Mouse (Mus musculus) CD4-positive, CD25-positive, alpha-beta regulatory T cell (primary cell): ENCODE measurements around the gene Gm13272. TPM values are rescaled to one million over a fixed set of nuclear protein-coding genes. Genes with fewer than 3 reads are reported as not detected.

Source experiments
- polyA plus RNA-seq: library from polyadenylated mRNA; unstranded; fragments of 100-300 nt; shearing (Covaris generic); gene quantifications from one replicate; pipeline ENCODE4 v1.2.1, GENCODE M21; 2017

Gene Gm13272
- polyA plus RNA-seq = not detected

DNA sequence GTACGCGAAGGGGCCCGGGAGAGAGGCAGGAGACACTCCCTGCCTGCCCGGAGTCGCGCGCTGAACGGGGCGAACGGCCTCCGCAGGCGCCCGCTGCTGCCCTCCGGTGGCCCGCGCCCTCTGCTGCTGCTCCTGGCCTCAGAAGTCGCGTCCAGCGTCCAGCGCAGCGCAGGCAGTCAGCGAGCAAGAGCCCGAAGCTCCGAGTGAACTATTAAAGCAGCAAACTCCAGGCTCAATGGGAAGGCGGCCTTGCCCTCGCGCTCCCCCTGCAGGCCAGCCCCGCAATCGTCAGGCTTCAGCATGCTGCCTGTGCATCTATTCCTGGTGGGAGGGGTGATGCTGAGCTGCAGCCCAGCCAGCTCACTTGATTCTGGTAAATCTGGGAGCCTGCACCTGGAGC lies at the start of gene Gm13272:
Gene Gm13272 (plus strand): TSS at position 301 of the 400 bp plus-strand sequence.

DNA sequence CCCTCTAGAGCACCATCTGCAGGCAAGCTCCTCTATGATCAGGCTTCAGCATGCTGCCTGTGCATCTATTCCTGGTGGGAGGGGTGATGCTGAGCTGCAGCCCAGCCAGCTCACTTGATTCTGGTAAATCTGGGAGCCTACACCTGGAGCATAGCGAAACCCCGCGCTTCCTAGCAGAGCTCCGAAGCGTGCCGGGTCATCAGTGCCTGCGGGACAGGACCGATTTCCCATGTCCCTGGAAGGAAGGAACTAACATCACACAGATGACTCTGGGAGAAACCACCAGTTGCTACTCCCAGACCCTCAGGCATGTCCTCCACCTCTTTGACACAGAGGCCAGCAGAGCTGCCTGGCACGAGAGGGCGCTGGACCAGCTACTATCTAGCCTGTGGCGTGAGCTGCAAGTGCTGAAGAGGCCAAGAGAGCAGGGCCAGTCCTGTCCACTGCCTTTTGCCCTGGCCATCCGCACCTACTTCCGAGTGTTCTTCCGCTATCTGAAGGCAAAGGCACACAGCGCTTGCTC lies 24.8 kb upstream of the Gm13272 start, which contains the start of gene Gm13271:
Gene Gm13271 (plus strand): TSS at position 51 of the 523 bp plus-strand sequence.

DNA sequence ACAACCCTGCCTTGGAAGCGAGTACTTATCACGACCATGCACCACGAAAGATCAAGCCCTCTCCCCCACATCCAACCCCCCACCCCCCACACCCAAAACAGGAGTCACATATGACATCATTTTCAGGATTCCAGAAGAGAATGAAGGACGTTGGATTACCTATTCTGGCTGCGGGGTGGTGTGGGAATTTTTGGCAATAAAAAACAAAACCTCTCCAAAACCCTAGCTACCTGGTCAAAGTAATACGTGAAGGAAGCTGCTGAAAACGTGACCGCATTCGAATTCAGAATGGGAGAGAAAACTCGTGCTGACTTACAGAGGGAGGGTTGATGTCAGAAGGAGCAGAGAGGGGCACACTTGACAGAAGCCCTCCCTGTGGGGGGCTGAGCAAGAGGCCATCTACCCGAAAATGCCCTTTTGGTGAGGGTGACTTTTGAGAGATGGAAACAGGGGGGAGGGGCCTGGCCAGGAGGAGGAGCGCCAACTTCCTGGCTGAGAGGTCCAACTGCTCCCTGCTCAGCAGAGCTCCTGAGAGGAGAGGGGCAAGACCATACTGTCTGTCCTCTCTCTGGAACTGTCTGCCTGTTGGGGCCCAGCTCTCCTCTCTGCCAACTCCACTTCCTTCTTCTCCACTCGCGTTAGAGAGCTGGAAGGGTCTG lies 19.9 kb upstream of the Gm13272 start, which contains the start of gene Gm13283:
Gene Gm13283 (plus strand): TSS at position 510 of the 659 bp plus-strand sequence.

DNA sequence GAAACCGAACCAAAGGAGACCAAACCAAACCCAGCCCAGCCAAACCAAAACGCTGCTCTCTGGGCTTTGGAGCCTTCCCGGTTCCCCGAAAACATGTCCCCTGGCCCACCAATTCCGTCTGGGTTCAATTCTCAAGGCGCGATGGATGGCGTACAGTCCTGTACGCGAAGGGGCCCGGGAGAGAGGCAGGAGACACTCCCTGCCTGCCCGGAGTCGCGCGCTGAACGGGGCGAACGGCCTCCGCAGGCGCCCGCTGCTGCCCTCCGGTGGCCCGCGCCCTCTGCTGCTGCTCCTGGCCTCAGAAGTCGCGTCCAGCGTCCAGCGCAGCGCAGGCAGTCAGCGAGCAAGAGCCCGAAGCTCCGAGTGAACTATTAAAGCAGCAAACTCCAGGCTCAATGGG lies 6.1 kb upstream of the Gm13272 start, which contains the start of gene Gm13290:
Gene Gm13290 (plus strand): TSS at position 301 of the 400 bp plus-strand sequence.

DNA sequence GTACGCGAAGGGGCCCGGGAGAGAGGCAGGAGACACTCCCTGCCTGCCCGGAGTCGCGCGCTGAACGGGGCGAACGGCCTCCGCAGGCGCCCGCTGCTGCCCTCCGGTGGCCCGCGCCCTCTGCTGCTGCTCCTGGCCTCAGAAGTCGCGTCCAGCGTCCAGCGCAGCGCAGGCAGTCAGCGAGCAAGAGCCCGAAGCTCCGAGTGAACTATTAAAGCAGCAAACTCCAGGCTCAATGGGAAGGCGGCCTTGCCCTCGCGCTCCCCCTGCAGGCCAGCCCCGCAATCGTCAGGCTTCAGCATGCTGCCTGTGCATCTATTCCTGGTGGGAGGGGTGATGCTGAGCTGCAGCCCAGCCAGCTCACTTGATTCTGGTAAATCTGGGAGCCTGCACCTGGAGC lies 3.0 kb upstream of the Gm13272 start, which contains the start of gene Gm13289:
Gene Gm13289 (plus strand): TSS at position 301 of the 400 bp plus-strand sequence.

DNA sequence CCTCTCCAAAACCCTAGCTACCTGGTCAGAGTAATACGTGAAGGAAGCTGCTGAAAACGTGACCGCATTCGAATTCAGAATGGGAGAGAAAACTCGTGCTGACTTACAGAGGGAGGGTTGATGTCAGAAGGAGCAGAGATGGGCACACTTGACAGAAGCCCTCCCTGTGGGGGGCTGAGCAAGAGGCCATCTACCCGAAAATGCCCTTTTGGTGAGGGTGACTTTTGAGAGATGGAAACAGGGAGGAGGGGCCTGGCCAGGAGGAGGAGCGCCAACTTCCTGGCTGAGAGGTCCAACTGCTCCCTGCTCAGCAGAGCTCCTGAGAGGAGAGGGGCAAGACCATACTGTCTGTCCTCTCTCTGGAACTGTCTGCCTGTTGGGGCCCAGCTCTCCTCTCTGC lies 2.2 kb downstream of the Gm13272 start, which contains the start of gene Ifnz:
Gene Ifnz (plus strand): TSS at position 301 of the 400 bp plus-strand sequence.

DNA sequence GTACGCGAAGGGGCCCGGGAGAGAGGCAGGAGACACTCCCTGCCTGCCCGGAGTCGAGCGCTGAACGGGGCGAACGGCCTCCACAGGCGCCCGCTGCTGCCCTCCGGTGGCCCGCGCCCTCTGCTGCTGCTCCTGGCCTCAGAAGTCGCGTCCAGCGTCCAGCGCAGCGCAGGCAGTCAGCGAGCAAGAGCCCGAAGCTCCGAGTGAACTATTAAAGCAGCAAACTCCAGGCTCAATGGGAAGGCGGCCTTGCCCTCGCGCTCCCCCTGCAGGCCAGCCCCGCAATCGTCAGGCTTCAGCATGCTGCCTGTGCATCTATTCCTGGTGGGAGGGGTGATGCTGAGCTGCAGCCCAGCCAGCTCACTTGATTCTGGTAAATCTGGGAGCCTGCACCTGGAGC lies 5.8 kb downstream of the Gm13272 start, which contains the start of gene Gm13276:
Gene Gm13276 (plus strand): TSS at position 301 of the 400 bp plus-strand sequence.

DNA sequence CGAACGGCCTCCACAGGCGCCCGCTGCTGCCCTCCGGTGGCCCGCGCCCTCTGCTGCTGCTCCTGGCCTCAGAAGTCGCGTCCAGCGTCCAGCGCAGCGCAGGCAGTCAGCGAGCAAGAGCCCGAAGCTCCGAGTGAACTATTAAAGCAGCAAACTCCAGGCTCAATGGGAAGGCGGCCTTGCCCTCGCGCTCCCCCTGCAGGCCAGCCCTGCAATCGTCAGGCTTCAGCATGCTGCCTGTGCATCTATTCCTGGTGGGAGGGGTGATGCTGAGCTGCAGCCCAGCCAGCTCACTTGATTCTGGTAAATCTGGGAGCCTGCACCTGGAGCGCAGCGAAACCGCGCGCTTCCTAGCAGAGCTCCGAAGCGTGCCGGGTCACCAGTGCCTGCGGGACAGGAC lies 8.8 kb downstream of the Gm13272 start, which contains the start of gene Gm13277:
Gene Gm13277 (plus strand): TSS at position 231 of the 400 bp plus-strand sequence.

DNA sequence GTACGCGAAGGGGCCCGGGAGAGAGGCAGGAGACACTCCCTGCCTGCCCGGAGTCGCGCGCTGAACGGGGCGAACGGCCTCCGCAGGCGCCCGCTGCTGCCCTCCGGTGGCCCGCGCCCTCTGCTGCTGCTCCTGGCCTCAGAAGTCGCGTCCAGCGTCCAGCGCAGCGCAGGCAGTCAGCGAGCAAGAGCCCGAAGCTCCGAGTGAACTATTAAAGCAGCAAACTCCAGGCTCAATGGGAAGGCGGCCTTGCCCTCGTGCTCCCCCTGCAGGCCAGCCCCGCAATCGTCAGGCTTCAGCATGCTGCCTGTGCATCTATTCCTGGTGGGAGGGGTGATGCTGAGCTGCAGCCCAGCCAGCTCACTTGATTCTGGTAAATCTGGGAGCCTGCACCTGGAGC lies 11.6 kb downstream of the Gm13272 start, which contains the start of gene Gm13278:
Gene Gm13278 (plus strand): TSS at position 301 of the 400 bp plus-strand sequence.

DNA sequence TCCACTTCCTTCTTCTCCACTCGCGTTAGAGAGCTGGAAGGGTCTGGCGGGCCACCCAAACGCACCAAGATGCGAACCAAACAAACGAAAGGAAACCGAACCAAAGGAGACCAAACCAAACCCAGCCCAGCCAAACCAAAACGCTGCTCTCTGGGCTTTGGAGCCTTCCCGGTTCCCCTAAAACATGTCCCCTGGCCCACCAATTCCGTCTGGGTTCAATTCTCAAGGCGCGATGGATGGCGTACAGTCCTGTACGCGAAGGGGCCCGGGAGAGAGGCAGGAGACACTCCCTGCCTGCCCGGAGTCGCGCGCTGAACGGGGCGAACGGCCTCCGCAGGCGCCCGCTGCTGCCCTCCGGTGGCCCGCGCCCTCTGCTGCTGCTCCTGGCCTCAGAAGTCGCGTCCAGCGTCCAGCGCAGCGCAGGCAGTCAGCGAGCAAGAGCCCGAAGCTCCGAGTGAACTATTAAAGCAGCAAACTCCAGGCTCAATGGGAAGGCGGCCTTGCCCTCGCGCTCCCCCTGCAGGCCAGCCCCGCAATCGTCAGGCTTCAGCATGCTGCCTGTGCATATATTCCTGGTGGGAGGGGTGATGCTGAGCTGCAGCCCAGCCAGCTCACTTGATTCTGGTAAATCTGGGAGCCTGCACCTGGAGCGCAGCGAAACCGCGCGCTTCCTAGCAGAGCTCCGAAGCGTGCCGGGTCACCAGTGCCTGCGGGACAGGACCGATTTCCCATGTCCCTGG lies 14.5 kb downstream of the Gm13272 start, which contains the start of gene Gm13275:
Gene Gm13275 (plus strand): TSS at position 552 of the 740 bp plus-strand sequence.

DNA sequence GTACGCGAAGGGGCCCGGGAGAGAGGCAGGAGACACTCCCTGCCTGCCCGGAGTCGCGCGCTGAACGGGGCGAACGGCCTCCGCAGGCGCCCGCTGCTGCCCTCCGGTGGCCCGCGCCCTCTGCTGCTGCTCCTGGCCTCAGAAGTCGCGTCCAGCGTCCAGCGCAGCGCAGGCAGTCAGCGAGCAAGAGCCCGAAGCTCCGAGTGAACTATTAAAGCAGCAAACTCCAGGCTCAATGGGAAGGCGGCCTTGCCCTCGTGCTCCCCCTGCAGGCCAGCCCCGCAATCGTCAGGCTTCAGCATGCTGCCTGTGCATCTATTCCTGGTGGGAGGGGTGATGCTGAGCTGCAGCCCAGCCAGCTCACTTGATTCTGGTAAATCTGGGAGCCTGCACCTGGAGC lies 17.4 kb downstream of the Gm13272 start, which contains the start of gene Gm13279:
Gene Gm13279 (plus strand): TSS at position 301 of the 400 bp plus-strand sequence.

DNA sequence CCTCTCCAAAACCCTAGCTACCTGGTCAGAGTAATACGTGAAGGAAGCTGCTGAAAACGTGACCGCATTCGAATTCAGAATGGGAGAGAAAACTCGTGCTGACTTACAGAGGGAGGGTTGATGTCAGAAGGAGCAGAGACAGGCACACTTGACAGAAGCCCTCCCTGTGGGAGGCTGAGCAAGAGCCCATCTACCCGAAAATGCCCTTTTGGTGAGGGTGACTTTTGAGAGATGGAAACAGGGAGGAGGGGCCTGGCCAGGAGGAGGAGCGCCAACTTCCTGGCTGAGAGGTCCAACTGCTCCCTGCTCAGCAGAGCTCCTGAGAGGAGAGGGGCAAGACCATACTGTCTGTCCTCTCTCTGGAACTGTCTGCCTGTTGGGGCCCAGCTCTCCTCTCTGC lies 19.7 kb downstream of the Gm13272 start, which contains the start of gene Gm13285:
Gene Gm13285 (plus strand): TSS at position 301 of the 400 bp plus-strand sequence.

DNA sequence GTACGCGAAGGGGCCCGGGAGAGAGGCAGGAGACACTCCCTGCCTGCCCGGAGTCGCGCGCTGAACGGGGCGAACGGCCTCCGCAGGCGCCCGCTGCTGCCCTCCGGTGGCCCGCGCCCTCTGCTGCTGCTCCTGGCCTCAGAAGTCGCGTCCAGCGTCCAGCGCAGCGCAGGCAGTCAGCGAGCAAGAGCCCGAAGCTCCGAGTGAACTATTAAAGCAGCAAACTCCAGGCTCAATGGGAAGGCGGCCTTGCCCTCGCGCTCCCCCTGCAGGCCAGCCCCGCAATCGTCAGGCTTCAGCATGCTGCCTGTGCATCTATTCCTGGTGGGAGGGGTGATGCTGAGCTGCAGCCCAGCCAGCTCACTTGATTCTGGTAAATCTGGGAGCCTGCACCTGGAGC lies 23.3 kb downstream of the Gm13272 start, which contains the start of gene Gm13287:
Gene Gm13287 (plus strand): TSS at position 301 of the 400 bp plus-strand sequence.

DNA sequence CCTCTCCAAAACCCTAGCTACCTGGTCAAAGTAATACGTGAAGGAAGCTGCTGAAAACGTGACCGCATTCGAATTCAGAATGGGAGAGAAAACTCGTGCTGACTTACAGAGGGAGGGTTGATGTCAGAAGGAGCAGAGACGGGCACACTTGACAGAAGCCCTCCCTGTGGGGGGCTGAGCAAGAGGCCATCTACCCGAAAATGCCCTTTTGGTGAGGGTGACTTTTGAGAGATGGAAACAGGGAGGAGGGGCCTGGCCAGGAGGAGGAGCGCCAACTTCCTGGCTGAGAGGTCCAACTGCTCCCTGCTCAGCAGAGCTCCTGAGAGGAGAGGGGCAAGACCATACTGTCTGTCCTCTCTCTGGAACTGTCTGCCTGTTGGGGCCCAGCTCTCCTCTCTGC lies 25.6 kb downstream of the Gm13272 start, which contains the start of gene Gm13288:
Gene Gm13288 (plus strand): TSS at position 301 of the 400 bp plus-strand sequence.

DNA sequence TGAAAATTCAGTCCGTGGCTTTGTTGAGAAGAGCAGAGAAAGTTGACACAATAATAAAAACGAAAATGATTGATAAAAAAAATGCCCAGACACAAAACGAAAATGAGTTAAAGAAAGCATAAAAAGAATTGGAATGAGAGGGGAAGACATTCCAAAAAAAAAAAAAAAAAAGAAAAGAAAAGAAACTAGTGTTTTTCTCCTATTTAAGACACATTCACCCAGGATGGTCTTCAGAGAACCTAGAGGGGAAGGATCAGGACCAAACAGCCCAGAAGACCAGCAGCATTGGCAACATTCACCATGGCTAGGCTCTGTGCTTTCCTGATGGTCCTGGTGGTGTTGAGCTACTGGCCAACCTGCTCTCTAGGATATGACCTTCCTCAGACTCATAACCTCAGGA lies 36.3 kb downstream of the Gm13272 start, which contains the start of gene Ifna7:
Gene Ifna7 (plus strand): TSS at position 301 of the 400 bp plus-strand sequence.

DNA sequence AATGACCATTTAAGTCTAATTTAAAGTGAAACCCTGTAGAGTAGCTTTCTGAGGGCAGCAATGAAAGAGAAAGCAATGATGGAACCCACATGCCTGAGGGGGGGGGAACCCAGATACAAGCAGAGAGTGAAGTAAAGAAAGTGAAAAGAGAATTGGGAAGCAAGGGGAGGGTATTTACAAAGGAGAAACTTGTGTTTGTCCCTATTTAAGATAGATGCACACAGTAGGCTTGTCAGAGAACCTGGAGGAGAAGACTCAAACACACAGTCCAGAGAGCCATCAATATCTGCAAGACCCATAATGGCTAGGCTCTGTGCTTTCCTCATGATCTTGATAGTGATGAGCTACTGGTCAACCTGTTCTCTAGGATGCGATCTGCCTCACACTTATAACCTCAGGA lies 40.0 kb downstream of the Gm13272 start, which contains the start of gene Ifna11:
Gene Ifna11 (plus strand): TSS at position 301 of the 400 bp plus-strand sequence.

DNA sequence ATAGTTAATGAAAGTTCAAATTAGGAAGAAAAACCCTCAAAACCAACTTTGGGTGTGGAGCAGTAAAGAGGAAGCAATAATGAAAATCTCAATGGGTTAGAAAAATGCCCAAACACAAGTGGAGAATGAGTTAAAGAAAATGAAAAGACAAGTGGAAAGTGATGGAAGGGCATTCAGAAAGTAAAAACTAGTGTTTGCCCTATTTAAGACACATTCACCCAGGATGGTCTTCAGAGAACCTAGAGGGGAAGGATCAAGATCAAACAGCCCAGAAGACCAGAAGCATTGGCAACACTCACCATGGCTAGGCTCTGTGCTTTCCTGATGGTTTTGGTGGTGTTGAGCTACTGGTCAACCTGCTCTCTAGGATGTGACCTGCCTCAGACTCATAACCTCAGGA lies 47.5 kb downstream of the Gm13272 start, which contains the start of gene Ifna6:
Gene Ifna6 (plus strand): TSS at position 301 of the 400 bp plus-strand sequence.

Other genes starting within 250 kb of the Gm13272 start
- not detected for gene Ifna15, start 221.6 kb upstream of the Gm13272 start, polyA plus RNA-seq
- gene Ifna14, start 208.1 kb upstream of the Gm13272 start, polyA plus RNA-seq = not detected
- not detected for gene Ifna9, start 187.5 kb upstream of the Gm13272 start, polyA plus RNA-seq
- gene Ifna12, start 176.5 kb upstream of the Gm13272 start, polyA plus RNA-seq = not detected
- gene C87499, start 145.4 kb upstream of the Gm13272 start, polyA plus RNA-seq = not detected
- gene Ifna13, start 135.4 kb upstream of the Gm13272 start, polyA plus RNA-seq = not detected
- gene Ifna16, start 102.9 kb upstream of the Gm13272 start, polyA plus RNA-seq = not detected
- gene Ifna2, start 95.9 kb upstream of the Gm13272 start, polyA plus RNA-seq = not detected
- not detected for gene Ifnab, start 88.5 kb upstream of the Gm13272 start, polyA plus RNA-seq
- 0.32 TPM for gene Gm26566, start 58.0 kb upstream of the Gm13272 start, polyA plus RNA-seq
- 26.9 TPM for gene Klhl9, start 57.4 kb upstream of the Gm13272 start, polyA plus RNA-seq
- not detected for gene Gm13271, start 25.0 kb upstream of the Gm13272 start, polyA plus RNA-seq
- 0.97 TPM for gene Gm13283, start 19.7 kb upstream of the Gm13272 start, polyA plus RNA-seq
- 0.35 TPM for gene Gm13290, start 6.0 kb upstream of the Gm13272 start, polyA plus RNA-seq
- not detected for gene Gm13289, start 2.9 kb upstream of the Gm13272 start, polyA plus RNA-seq
- 0.68 TPM for gene Ifnz, start 2.3 kb downstream of the Gm13272 start, polyA plus RNA-seq
- not detected for gene Gm13276, start 5.9 kb downstream of the Gm13272 start, polyA plus RNA-seq
- gene Gm13277, start 8.8 kb downstream of the Gm13272 start, polyA plus RNA-seq = not detected
- not detected for gene Gm13278, start 11.7 kb downstream of the Gm13272 start, polyA plus RNA-seq
- not detected for gene Gm13275, start 14.6 kb downstream of the Gm13272 start, polyA plus RNA-seq
- gene Gm13279, start 17.5 kb downstream of the Gm13272 start, polyA plus RNA-seq = not detected
- 1.1 TPM for gene Gm13285, start 19.8 kb downstream of the Gm13272 start, polyA plus RNA-seq
- not detected for gene Gm13287, start 23.4 kb downstream of the Gm13272 start, polyA plus RNA-seq
- gene Gm13288, start 25.7 kb downstream of the Gm13272 start, polyA plus RNA-seq = not detected
- gene Ifna7, start 36.4 kb downstream of the Gm13272 start, polyA plus RNA-seq = not detected
- not detected for gene Ifna11, start 40.1 kb downstream of the Gm13272 start, polyA plus RNA-seq
- not detected for gene Ifna6, start 47.6 kb downstream of the Gm13272 start, polyA plus RNA-seq
- not detected for gene Ifna5, start 55.7 kb downstream of the Gm13272 start, polyA plus RNA-seq
- gene Ifna4, start 62.0 kb downstream of the Gm13272 start, polyA plus RNA-seq = not detected
- not detected for gene Ifna1, start 70.2 kb downstream of the Gm13272 start, polyA plus RNA-seq
- gene Ifne, start 100.4 kb downstream of the Gm13272 start, polyA plus RNA-seq = not detected